Mouse (Mus musculus) embryonic fibroblast, embryonic 13.5 days (primary cell): ENCODE results near the gene Itgb2. TPM values are rescaled to one million over a fixed set of nuclear protein-coding genes. Genes with fewer than 3 reads are reported as not detected.
A peak's percentile ranks its signal among the peaks of the same experiment; 100 is the strongest.

Experiments used
- H3K27ac ChIP-seq: 2 replicates; pipeline ENCODE4 v1.5.1; 2012; ENCODE audit warnings: low read length, control low read depth, inconsistent platforms; ENCODE audit not compliant: insufficient read depth
- H3K4me1 ChIP-seq: 2 replicates; pipeline ENCODE4 v1.6.1; 2011; ENCODE audit warnings: low read length; ENCODE audit not compliant: control insufficient read depth, insufficient read depth
- H3K4me3 ChIP-seq: 2 replicates; pipeline ENCODE4 v1.5.1; 2011; ENCODE audit warnings: mild to moderate bottlenecking, control low read depth, low read length; ENCODE audit not compliant: insufficient read depth
- CTCF ChIP-seq: IDR thresholded peaks from 2 replicates; pipeline ENCODE4 v1.5.1; 2011; ENCODE audit warnings: mild to moderate bottlenecking, control low read depth, low read length, moderate library complexity, borderline replicate concordance; ENCODE audit not compliant: insufficient read depth
- POLR2A ChIP-seq: IDR thresholded peaks from 2 replicates; pipeline ENCODE4 v1.6.1; 2011; ENCODE audit warnings: low read depth, mild to moderate bottlenecking, control low read depth, low read length, moderate library complexity
- polyA plus RNA-seq: library from polyadenylated mRNA; stranded (reverse); fragments of >200 nt; gene quantifications from 2 replicates; pipeline ENCODE4 v1.2.4, GENCODE M21; 2011; ENCODE audit warnings: low read depth; ENCODE audit not compliant: missing spikeins, insufficient read length

Gene Itgb2
- polyA plus RNA-seq, 1 experiment = 1.4 TPM

DNA sequence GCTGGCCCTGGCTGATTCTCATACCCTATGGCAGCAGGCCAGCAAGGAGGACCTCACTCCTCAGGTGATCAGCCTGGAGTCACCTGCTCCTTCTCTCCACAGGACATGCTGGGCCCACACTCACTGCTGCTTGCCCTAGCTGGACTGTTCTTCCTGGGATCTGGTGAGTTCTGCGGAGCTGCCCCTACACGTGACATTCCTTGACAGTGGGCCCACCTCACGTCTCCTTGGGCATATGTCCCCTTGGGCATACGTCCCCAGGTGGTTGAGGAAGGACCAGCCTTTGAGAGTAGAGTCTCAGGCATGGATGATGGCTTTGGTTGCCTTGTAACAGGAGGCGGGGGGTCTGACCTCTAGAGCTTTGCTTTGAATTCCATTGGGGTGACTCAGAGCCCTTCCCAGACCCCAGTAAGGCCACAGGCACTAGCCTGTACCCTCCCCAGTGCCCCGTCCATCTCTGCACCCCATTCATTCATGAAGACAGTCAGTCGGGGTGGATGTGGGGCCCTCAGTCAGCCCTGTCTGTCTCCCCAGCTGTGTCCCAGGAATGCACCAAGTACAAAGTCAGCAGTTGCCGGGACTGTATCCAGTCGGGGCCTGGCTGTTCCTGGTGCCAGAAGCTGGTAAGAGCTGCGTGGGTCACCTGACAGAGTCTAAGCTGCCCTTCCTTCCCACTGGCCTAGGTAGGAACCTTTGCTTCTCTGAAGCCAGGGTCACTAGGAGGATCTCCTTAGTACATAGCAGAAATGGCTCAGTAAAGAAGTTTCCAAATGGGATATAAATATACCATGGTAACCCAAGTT is 12.0 kb downstream of the Itgb2 start:
- H3K4me3 ChIP-seq = no peak overlapping the region
- H3K27ac ChIP-seq = no peak overlapping the region
- H3K4me1 ChIP-seq = no peaks in the 10 kb centered on the region
- TF ChIP-seq POLR2A (no peak), CTCF (no peak)

DNA sequence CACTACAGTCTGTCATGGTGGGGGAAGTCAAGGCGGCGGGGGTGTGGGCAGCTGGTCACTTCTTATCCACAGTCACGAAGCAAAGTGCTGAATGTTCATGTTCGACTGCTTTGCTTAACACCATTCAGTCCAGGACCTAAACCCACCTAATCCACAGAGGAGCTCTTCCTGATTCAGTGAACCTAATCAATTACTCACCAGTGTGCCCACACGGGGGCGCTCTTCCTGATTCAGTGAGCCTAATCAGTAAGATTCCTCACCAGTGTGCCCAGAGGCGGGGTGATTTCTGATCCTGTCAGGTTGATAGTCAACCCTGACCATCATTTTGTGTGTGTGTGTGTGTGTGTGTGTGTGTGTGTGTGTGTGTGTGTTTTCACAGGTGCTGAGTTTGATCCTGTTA is 13.2 kb downstream of the Itgb2 start:
- H3K27ac ChIP-seq = no peak overlapping the region
- H3K4me3 ChIP-seq = no peak overlapping the region
- no peak for TF ChIP-seq CTCF
- TF ChIP-seq POLR2A = no peak
- no peaks in the 10 kb centered on the region for H3K4me1 ChIP-seq

DNA sequence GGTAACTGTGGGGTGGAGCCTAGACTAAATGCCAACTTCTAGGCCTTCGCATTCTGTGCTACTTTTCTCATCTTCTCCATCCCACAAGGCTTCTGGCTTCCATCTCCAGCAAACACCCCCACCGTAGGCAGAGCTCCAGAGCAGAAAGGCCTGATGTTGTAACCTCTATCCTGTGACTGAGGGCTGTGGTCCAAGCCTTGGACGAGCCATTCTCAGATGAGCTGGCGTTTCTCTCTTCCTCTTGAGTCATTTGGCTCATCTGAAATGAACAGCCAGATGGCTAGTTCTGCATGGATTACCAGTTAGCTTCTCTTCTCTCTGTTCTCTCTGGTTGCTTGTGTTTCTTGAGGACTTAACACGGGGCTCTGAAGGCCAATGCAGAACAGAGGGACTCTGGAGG is 14.9 kb downstream of the Itgb2 start:
- peak overlapping the region; percentile 30; the same call in 1 of the 2 replicates for H3K27ac ChIP-seq
- H3K4me3 ChIP-seq = no peak overlapping the region
- TF ChIP-seq CTCF = no peak
- TF ChIP-seq POLR2A = no peak
- H3K4me1 ChIP-seq = no peaks in the 10 kb centered on the region

- no peaks in the 10 kb centered on the region for H3K4me1 ChIP-seq
- no peak overlapping the region for H3K4me3 ChIP-seq
- TF ChIP-seq CTCF (no peak), POLR2A (no peak)
- no peak overlapping the region for H3K27ac ChIP-seq
These were observed 18.5 kb downstream of the Itgb2 start for GRCm38 (mm10) chr10:77548576-77548975.

- H3K4me3 ChIP-seq = no peak overlapping the region
- no peak for TF ChIP-seq POLR2A
- no peak for TF ChIP-seq CTCF
- no peak overlapping the region for H3K27ac ChIP-seq
These were observed 20.8 kb downstream of the Itgb2 start for GRCm38 (mm10) chr10:77550874-77551273.

GRCm38 (mm10) chr10:77552162-77552561 is 22.1 kb downstream of the Itgb2 start:
- no peak overlapping the region for H3K4me3 ChIP-seq
- TF ChIP-seq CTCF (no peak), POLR2A (no peak)

More at GRCm38 (mm10) chr10:77550874-77551273, 20.8 kb downstream of the Itgb2 start:
- no peaks in the 10 kb centered on the region for H3K4me1 ChIP-seq

GRCm38 (mm10) chr10:77553285-77553684 is 23.2 kb downstream of the Itgb2 start:
- no peak overlapping the region for H3K27ac ChIP-seq
- TF ChIP-seq POLR2A (no peak), CTCF (no peak)
- no peak overlapping the region for H3K4me3 ChIP-seq
- H3K4me1 ChIP-seq = no peaks in the 10 kb centered on the region

More at GRCm38 (mm10) chr10:77552162-77552561, 22.1 kb downstream of the Itgb2 start:
- Histone ChIP-seq H3K27ac (no peak overlapping the region), H3K4me1 (no peaks in the 10 kb centered on the region)

- TF ChIP-seq CTCF (no peak), POLR2A (no peak)
- Histone ChIP-seq H3K4me3 (no peak overlapping the region), H3K4me1 (no peaks in the 10 kb centered on the region), H3K27ac (no peak overlapping the region)
These were observed 24.9 kb downstream of the Itgb2 start for GRCm38 (mm10) chr10:77554918-77555317.

DNA sequence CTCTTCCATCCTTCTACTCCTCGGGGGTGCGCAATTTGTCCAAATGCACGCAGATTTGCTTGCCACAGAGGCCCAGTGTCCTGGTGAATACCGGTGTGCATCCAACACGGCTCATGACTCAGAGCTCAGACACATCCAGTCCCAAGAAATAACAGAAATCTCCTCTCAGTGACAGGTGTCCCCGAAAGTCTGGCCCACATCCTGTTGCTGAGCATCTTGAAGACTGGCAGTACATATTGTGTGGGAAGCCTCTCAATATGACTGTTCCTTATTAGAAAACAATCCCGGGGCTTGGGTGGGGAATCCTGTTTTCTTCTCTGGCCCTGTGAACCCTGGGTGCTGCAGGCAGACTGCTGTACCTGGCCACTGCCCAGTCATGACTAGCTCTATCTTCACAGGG is 26.6 kb downstream of the Itgb2 start:
- H3K27ac ChIP-seq = no peak overlapping the region
- H3K4me1 ChIP-seq = no peaks in the 10 kb centered on the region
- TF ChIP-seq POLR2A (no peak), CTCF (no peak)
- no peak overlapping the region for H3K4me3 ChIP-seq

DNA sequence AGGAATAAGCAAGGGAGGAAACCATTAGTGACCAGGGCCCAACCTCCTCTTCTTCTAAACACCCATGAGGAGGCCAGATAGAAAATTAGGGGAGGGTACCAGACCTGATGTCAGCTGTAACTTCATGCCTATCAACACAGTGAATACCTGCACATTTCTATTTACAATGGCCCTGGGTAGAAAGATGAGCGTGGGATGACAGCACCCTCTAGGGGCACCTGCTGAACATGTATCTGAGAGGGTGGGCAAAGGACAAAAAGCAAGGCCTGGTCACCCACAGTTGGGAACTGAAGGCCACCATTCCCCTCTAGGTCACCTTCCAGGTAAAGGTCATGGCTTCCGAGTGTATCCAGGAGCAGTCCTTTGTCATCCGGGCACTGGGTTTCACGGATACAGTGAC is 27.6 kb downstream of the Itgb2 start:
- no peak overlapping the region for H3K27ac ChIP-seq
- no peak overlapping the region for H3K4me3 ChIP-seq
- TF ChIP-seq CTCF = no peak
- no peak for TF ChIP-seq POLR2A
- no peaks in the 10 kb centered on the region for H3K4me1 ChIP-seq
